Mouse (Mus musculus) MEL (cell line): ENCODE data around the gene Zcrb1. TPM values are rescaled to one million over a fixed set of nuclear protein-coding genes. Genes with fewer than 3 reads are reported as not detected.

ENCODE experiments used
- DNase-seq: peaks from one replicate; pipeline ENCODE4 v3.0.0; 2011; ENCODE audit warnings: low read depth, low spot score
- H3K27ac ChIP-seq: 2 replicates; pipeline ENCODE4 v1.5.1; 2012; ENCODE audit warnings: low read depth, mild to moderate bottlenecking, control low read depth, low read length, moderate library complexity; ENCODE audit not compliant: control insufficient read depth
- H3K27me3 ChIP-seq, 2 experiments: fragments of 150-350 bp in 1 of 2; sonication (generic) in 1 of 2; 2 replicates each; pipeline ENCODE4 v1.6.1; 2012; ENCODE audit warnings: low read length in 2 of 2, mild to moderate bottlenecking in 2 of 2, improper control_type of control experiment in 1 of 2, moderate library complexity in 1 of 2; ENCODE audit not compliant: insufficient read depth in 2 of 2, control insufficient read depth in 1 of 2
- H3K36me3 ChIP-seq, 2 experiments: 2 replicates each; pipeline ENCODE4 v1.6.1; 2012 to 2014; ENCODE audit warnings: low read length in 2 of 2, improper control_type of control experiment in 1 of 2, inconsistent platforms in 1 of 2, mild to moderate bottlenecking in 1 of 2; ENCODE audit not compliant: insufficient read depth in 2 of 2, control insufficient read depth in 1 of 2
- H3K4me1 ChIP-seq, 2 experiments: fragments of 150-350 bp in 1 of 2; sonication (generic) in 1 of 2; 2 replicates each; pipeline ENCODE4 v1.6.1; 2012; ENCODE audit warnings: low read length in 2 of 2, improper control_type of control experiment in 1 of 2, mild to moderate bottlenecking in 1 of 2; ENCODE audit not compliant: insufficient read depth in 2 of 2, control insufficient read depth in 1 of 2
- H3K4me3 ChIP-seq, 2 experiments: fragments of 150-350 bp in 1 of 2; sonication (generic) in 1 of 2; 2 replicates each; pipeline ENCODE4 v1.5.1; 2012; ENCODE audit warnings: low read depth in 2 of 2, low read length in 2 of 2, mild to moderate bottlenecking in 2 of 2, moderate library complexity in 2 of 2, control low read depth in 1 of 2, improper control_type of control experiment in 1 of 2; ENCODE audit not compliant: control insufficient read depth in 1 of 2, insufficient read depth in 1 of 2
- H3K79me2 ChIP-seq: 2 replicates; pipeline ENCODE4 v1.6.1; 2012; ENCODE audit warnings: mild to moderate bottlenecking, low read length, moderate library complexity; ENCODE audit not compliant: control insufficient read depth, poor library complexity, insufficient read depth
- H3K9ac ChIP-seq: 2 replicates; pipeline ENCODE4 v1.6.1; 2012; ENCODE audit warnings: low read depth, mild to moderate bottlenecking, control low read depth, low read length, moderate library complexity; ENCODE audit not compliant: control insufficient read depth, poor library complexity, severe bottlenecking
- H3K9me3 ChIP-seq: fragments of 150-350 bp; sonication (generic); replicated peaks from 2 replicates; pipeline ENCODE4 v1.6.1; 2012; ENCODE audit warnings: mild to moderate bottlenecking, low read length, improper control_type of control experiment, moderate library complexity; ENCODE audit not compliant: insufficient read depth
- BHLHE40 ChIP-seq: IDR thresholded peaks from 2 replicates; pipeline ENCODE4 v1.6.1; 2012; ENCODE audit warnings: low read depth, mild to moderate bottlenecking, inconsistent platforms, low read length, improper control_type of control experiment, borderline replicate concordance
- CHD1 ChIP-seq: IDR thresholded peaks from 2 replicates; pipeline ENCODE4 v1.6.1; 2012; ENCODE audit warnings: low read depth, mild to moderate bottlenecking, inconsistent platforms, low read length, improper control_type of control experiment
- CTCF ChIP-seq, 3 experiments: IDR thresholded peaks in 2 of 3; conservative IDR thresholded peaks in 1 of 3; 2 replicates each; pipeline ENCODE4 v1.5.1; 2011 to 2012; ENCODE audit warnings: low read length in 3 of 3, low read depth in 2 of 3, mild to moderate bottlenecking in 2 of 3, improper control_type of control experiment in 1 of 3, inconsistent platforms in 1 of 3, mixed read lengths in 1 of 3, moderate library complexity in 1 of 3; ENCODE audit not compliant: control insufficient read depth in 1 of 3, insufficient read depth in 1 of 3, poor library complexity in 1 of 3, severe bottlenecking in 1 of 3
- E2F4 ChIP-seq: IDR thresholded peaks from 2 replicates; pipeline ENCODE4 v1.6.1; 2011; ENCODE audit warnings: low read depth, low read length, improper control_type of control experiment, borderline replicate concordance
- ELF1 ChIP-seq: IDR thresholded peaks from 2 replicates; pipeline ENCODE4 v1.6.1; 2014; ENCODE audit warnings: low read depth, mild to moderate bottlenecking, inconsistent platforms, low read length, improper control_type of control experiment, moderate library complexity
- EP300 ChIP-seq, 2 experiments: IDR thresholded peaks; 2 replicates each; pipeline ENCODE4 v1.6.1; 2011; ENCODE audit warnings: improper control_type of control experiment in 2 of 2, low read length in 2 of 2, low read depth in 1 of 2, mild to moderate bottlenecking in 1 of 2
- GABPA ChIP-seq: IDR thresholded peaks from 2 replicates; pipeline ENCODE4 v1.6.1; 2012; ENCODE audit warnings: low read depth, mild to moderate bottlenecking, inconsistent platforms, low read length, improper control_type of control experiment, moderate library complexity
- GATA1 ChIP-seq: IDR thresholded peaks from 2 replicates; pipeline ENCODE4 v1.6.1; 2011; ENCODE audit warnings: low read depth, low read length, improper control_type of control experiment
- HCFC1 ChIP-seq: IDR thresholded peaks from 2 replicates; pipeline ENCODE4 v1.6.1; 2012; ENCODE audit warnings: low read depth, mild to moderate bottlenecking, inconsistent platforms, low read length, improper control_type of control experiment, moderate library complexity
- JUND ChIP-seq: IDR thresholded peaks from 2 replicates; pipeline ENCODE4 v1.6.1; 2011; ENCODE audit warnings: low read depth, mild to moderate bottlenecking, improper control_type of control experiment, low read length
- KAT2A ChIP-seq: conservative IDR thresholded peaks from 2 replicates; pipeline ENCODE4 v1.6.1; 2012; ENCODE audit warnings: low read depth, low read length, improper control_type of control experiment, inconsistent platforms
- MAFK ChIP-seq: IDR thresholded peaks from 2 replicates; pipeline ENCODE4 v1.6.1; 2011; ENCODE audit warnings: low read depth, mild to moderate bottlenecking, low read length, improper control_type of control experiment, borderline replicate concordance
- MAX ChIP-seq: IDR thresholded peaks from 2 replicates; pipeline ENCODE4 v1.6.1; 2011; ENCODE audit warnings: low read length, improper control_type of control experiment
- MAZ ChIP-seq: IDR thresholded peaks from 2 replicates; pipeline ENCODE4 v1.6.1; 2012; ENCODE audit warnings: low read depth, mild to moderate bottlenecking, inconsistent platforms, low read length, improper control_type of control experiment
- MXI1 ChIP-seq: IDR thresholded peaks from 2 replicates; pipeline ENCODE4 v1.6.1; 2011; ENCODE audit warnings: mild to moderate bottlenecking, low read depth, low read length, improper control_type of control experiment
- NRF1 ChIP-seq: IDR thresholded peaks from 2 replicates; pipeline ENCODE4 v1.6.1; 2014; ENCODE audit warnings: low read depth, mild to moderate bottlenecking, inconsistent platforms, low read length, improper control_type of control experiment, moderate library complexity; ENCODE audit not compliant: poor library complexity, insufficient read depth, severe bottlenecking
- POLR2AphosphoS2 ChIP-seq: IDR thresholded peaks from 2 replicates; pipeline ENCODE4 v1.6.1; 2011; ENCODE audit warnings: low read length, improper control_type of control experiment
- POLR2AphosphoS5 ChIP-seq: IDR thresholded peaks from 2 replicates; pipeline ENCODE4 v1.6.1; 2012; ENCODE audit warnings: low read depth, borderline replicate concordance, mild to moderate bottlenecking, inconsistent platforms, low read length, moderate library complexity, mixed read lengths
- RAD21 ChIP-seq: IDR thresholded peaks from 2 replicates; pipeline ENCODE4 v1.6.1; 2011; ENCODE audit warnings: mild to moderate bottlenecking, low read depth, low read length, improper control_type of control experiment
- RCOR1 ChIP-seq: IDR thresholded peaks from 2 replicates; pipeline ENCODE4 v1.6.1; 2012; ENCODE audit warnings: low read depth, mild to moderate bottlenecking, inconsistent platforms, low read length, improper control_type of control experiment
- SIN3A ChIP-seq: IDR thresholded peaks from 2 replicates; pipeline ENCODE4 v1.6.1; 2012; ENCODE audit warnings: low read length, improper control_type of control experiment, inconsistent platforms
- SMC3 ChIP-seq: IDR thresholded peaks from 2 replicates; pipeline ENCODE4 v1.6.1; 2011; ENCODE audit warnings: low read depth, low read length, improper control_type of control experiment
- TAL1 ChIP-seq: IDR thresholded peaks from 2 replicates; pipeline ENCODE4 v1.6.1; 2012; ENCODE audit warnings: mild to moderate bottlenecking, inconsistent platforms, low read length, moderate library complexity, mixed read lengths
- TBP ChIP-seq: IDR thresholded peaks from 2 replicates; pipeline ENCODE4 v1.8.0; 2011; ENCODE audit warnings: low read depth, low read length, improper control_type of control experiment
- USF1 ChIP-seq: IDR thresholded peaks from 2 replicates; pipeline ENCODE4 v1.6.1; 2014; ENCODE audit warnings: low read depth, mild to moderate bottlenecking, inconsistent platforms, low read length, improper control_type of control experiment, moderate library complexity
- USF2 ChIP-seq, 2 experiments: IDR thresholded peaks; 2 replicates each; pipeline ENCODE4 v1.6.1; 2011 to 2012; ENCODE audit warnings: improper control_type of control experiment in 2 of 2, low read length in 2 of 2, borderline replicate concordance in 1 of 2, inconsistent platforms in 1 of 2, low read depth in 1 of 2, mild to moderate bottlenecking in 1 of 2; ENCODE audit not compliant: insufficient read depth in 1 of 2
- ZC3H11A ChIP-seq: IDR thresholded peaks from 2 replicates; pipeline ENCODE4 v1.6.1; 2012; ENCODE audit warnings: low read depth, mild to moderate bottlenecking, inconsistent platforms, low read length, improper control_type of control experiment
- ZNF384 ChIP-seq: IDR thresholded peaks from 2 replicates; pipeline ENCODE4 v1.6.1; 2012; ENCODE audit warnings: low read depth, mild to moderate bottlenecking, inconsistent platforms, low read length, improper control_type of control experiment
- polyA plus RNA-seq, 2 experiments: library from polyadenylated mRNA; stranded (reverse) in 1 of 2; unstranded in 1 of 2; fragments of >175 nt in 1 of 2; fragments of >200 nt in 1 of 2; gene quantifications; 2 replicates each; pipeline versions ENCODE4 v1.2.1 to v1.2.4; 2012; ENCODE audit warnings: low replicate concordance in 2 of 2, low read depth in 1 of 2; ENCODE audit not compliant: insufficient read length in 2 of 2, insufficient read depth in 1 of 2, missing spikeins in 1 of 2
- total RNA-seq: library from RNA; depleted of rRNA; stranded (reverse); fragments of 300-350 nt; gene quantifications from 2 replicates; pipeline ENCODE4 v1.2.3, GENCODE M21; 2012

Zcrb1 gene
- total and polyA plus RNA-seq, 3 experiments: 70.0 to 149 TPM; not detected in 1

GRCm38 (mm10) chr15:93438663-93439062, 40.5 kb upstream of the Zcrb1 start (continued):
- TF ChIP-seq GABPA (no peak), CHD1 (no peak), MAX (no peak), ZNF384 (no peak), POLR2AphosphoS2 (no peak), MAFK (no peak), SMC3 (peak; percentile 62), E2F4 (no peak), USF2 (IDR thresholded peaks at IDR 0.05; ENCODE audit: borderline replicate concordance in 1 of 2, insufficient read depth in 1 of 2, low read depth in 1 of 2, low read length in 2 of 2) (no peak), GATA1 (no peak), POLR2AphosphoS5 (no peak), ZC3H11A (peak; percentile 17; the same call in 1 of the 2 replicates), SIN3A (no peak), RCOR1 (no peak), RAD21 (peak; percentile 61), NRF1 (no peak), CTCF (IDR thresholded peaks at IDR 0.05 in 2 of 3, conservative IDR thresholded peaks at IDR 0.05 in 1 of 3; ENCODE audit: control insufficient read depth in 1 of 3, insufficient read depth in 1 of 3, low read depth in 2 of 3, low read length in 3 of 3, poor library complexity in 1 of 3, severe bottlenecking in 1 of 3) (peak; percentile 57 to 69 (median 67)), TBP (no peak), HCFC1 (no peak), BHLHE40 (no peak), MXI1 (no peak)

GRCm38 (mm10) chr15:93435998-93436397, 37.9 kb upstream of the Zcrb1 start:
- Histone ChIP-seq H3K79me2 (no peaks in the 10 kb centered on the region; the same call in 1 of the 2 replicates), H3K27me3 (no peaks in the 10 kb centered on the region), H3K4me3 (no peak overlapping the region), H3K36me3 (peaks cover 0 to 15% of the 10 kb centered on the region in 2 experiments; a peak in 2 of 4 replicates), H3K27ac (no peak overlapping the region), H3K9ac (no peak overlapping the region), H3K9me3 (no peaks in the 10 kb centered on the region), H3K4me1 (no peaks in the 10 kb centered on the region)
- TF ChIP-seq JUND (no peak), CTCF (IDR thresholded peaks at IDR 0.05 in 2 of 3, conservative IDR thresholded peaks at IDR 0.05 in 1 of 3; ENCODE audit: control insufficient read depth in 1 of 3, insufficient read depth in 1 of 3, low read depth in 2 of 3, low read length in 3 of 3, poor library complexity in 1 of 3, severe bottlenecking in 1 of 3) (no peak), RAD21 (no peak), KAT2A (no peak), RCOR1 (no peak), SMC3 (no peak), ELF1 (no peak), TAL1 (no peak), ZC3H11A (no peak), EP300 (IDR thresholded peaks at IDR 0.05; ENCODE audit: low read depth in 1 of 2, low read length in 2 of 2) (no peak), POLR2AphosphoS2 (no peak), MAZ (no peak), SIN3A (no peak), MXI1 (no peak), USF1 (no peak)
- DNase-seq: no peak
